Mouse (Mus musculus) spleen, adult 12 weeks (tissue): ENCODE data around the gene Gm14085.

ENCODE experiments used
- DNase-seq: peaks from one replicate; pipeline ENCODE4 v3.0.0; 2022; ENCODE audit warnings: low spot score

Gene Gm14085

DNA sequence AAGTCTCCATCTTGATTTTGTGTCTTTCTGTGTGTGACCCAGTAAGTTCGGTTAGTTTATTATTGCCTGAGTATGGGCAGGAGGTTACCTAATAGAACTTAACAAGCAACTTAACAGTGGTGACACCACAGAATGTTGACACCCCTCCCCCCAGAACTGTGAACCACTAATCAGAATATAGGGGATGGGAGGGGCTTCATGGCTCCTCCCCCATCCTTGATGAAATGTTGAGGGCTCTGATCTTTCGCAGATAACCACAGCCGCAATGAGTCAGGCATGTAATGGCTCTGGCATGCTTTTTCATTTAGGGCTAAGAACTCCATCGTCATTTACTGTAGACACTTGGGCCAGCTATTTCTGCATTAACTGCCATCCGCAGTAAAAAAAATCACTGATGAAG, 76.5 kb downstream of the Gm14085 start:
- no peak for DNase-seq

DNA sequence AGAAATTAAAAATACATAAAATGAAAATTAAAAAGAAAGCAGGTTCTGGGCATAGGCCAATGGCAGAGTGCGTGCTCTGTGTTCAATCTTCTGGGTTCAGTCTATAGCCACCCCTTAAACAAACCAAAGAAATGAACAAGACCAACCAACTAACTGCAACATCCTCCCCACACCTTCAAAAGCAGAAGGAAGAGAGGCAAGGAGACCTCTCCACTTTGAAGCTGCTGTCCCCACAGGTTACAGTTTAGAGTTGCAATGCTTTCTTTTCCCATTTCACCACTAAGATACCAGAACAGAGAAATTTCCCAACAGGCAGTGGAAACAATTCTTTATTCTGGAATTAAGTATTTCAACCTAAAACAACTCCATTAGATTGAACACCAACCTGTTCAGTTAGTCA, 77.5 kb downstream of the Gm14085 start:
- DNase-seq: no peak

DNA sequence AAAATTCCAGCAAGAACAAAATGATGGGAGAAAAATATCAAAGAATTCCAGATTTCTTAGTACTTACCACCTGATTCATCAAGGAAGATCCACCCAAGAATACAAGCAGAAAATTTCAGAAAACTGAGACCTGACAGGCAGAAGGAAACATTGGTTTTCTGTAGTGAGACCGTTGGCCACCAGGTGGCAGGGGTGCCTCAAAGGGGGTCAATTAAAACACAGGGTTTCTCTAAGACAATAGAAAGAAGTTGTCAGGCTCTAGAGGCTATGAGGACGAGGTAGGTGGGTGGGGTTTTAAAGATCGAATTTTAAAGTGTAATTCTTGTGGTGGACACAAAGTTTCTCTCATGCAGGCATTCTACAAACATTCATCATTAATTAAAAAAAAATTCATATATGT, 84.7 kb downstream of the Gm14085 start:
- no peak for DNase-seq

DNA sequence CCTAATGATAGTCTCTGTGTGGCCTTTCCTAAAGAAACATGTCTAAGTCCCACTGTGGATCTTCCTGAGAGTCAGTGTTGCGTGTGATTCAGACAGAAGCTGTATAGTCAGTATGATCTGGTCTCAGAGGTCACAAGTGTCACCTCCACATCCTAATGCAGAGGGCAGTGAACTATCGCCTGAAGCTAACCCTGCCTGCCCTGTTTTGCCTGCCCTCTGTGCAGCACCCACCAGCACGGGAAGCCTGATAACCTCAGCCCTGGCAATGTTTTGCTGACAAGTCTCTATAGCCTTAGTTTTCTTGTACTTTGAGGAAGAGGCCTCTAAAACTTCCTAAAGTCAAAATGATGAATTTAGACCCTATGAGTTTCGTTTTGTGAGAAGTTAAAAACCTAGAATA, 85.7 kb downstream of the Gm14085 start:
- DNase-seq: no peak

DNA sequence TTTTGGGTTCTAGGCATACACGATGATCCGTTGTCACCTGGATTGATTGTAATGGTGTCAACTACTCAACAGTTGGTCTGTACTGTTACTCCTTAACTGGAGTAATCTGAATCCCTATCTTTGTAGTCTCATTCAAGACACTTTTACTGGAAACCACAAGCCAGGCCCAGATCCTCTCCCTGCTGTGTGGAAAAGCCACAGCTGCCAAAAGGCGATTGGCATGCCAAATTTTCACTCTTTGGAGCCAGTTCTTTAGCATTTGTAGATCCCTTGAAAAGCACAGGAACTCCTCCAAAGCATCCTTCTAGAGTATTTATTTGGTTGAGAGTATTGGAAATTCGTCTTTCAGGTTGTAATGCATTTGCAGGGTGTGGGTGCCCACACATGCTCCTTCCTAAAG, 86.6 kb downstream of the Gm14085 start:
- no peak for DNase-seq

DNA sequence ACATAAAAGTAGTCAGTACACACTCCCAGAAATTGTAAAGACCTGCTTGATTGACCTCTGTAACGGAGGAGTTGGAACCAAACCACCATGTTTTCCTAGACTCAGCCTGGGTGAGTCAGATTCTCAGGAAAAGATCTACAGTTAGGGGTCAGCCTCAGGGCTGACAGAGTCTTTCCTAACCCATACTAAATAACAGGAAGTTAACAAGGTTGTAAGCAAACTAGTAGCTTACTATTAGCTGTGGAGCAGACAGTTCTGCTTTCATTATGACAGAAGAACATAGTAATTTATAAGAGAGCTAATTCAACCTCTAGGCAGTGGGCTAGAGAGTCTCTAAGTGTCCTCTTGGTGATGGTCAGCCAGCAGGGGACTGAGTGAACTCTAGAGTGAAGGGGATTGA, 87.7 kb downstream of the Gm14085 start:
- DNase-seq: no peak

DNA sequence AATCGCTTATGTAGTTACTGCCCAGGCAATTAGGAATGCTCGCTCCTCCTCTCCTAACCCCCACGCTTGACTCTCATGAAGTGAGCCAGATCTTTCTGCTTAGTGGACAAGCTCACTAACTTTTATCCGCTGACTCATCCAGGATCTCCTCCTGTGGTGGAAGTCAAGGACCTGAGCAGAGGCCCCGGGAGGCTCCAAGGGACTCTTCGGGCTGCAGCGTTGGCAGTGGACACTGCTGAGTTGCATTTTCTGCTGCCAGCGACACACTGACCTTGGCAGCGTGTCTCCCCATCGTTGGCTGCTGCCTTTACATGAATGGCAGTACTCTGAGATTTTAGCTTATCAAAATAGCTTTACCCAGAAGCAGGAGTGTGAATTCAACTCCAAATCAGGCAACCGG, 90.7 kb downstream of the Gm14085 start:
- no peak for DNase-seq

DNA sequence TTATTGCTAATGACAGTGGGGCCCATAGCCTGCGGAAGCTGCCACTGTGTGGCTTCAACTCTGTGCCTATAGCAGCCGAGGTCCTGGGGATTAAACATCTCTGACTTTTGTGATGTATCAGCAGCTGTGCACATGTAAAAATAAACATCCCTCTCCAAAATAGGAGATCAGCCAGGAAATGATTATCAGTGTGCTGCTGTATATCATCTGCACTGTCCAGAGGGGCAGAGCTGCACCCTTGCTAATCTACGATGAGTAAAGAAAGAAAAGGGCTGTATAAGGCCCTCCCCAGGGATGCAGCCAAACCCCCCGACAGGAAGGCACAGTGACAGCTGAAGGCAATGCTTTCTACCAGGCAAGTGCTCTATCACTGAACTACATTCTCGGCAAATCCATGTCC, 91.6 kb downstream of the Gm14085 start:
- no peak for DNase-seq

DNA sequence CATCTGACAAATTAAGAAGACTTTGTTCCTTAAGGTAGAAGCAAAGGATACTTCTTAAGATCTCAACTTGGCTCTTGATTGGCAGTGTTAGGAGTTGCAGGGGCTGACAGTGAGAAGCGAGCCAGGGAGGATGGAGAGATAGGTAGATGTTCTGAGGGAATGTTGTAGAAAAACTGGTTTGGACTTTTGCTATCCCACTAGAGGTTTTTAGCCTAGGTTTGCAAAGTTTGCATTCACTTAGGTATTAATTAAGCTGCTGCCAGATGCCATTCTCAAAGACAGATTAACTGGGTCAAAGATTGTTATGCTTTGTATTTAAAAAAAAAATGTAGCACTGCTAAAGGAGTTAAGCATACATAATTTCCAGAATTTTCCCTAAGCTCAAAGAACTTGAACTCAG, 92.6 kb downstream of the Gm14085 start:
- no peak for DNase-seq
